Mouse (Mus musculus): ENCODE measurements around the gene Rpia.

DNA sequence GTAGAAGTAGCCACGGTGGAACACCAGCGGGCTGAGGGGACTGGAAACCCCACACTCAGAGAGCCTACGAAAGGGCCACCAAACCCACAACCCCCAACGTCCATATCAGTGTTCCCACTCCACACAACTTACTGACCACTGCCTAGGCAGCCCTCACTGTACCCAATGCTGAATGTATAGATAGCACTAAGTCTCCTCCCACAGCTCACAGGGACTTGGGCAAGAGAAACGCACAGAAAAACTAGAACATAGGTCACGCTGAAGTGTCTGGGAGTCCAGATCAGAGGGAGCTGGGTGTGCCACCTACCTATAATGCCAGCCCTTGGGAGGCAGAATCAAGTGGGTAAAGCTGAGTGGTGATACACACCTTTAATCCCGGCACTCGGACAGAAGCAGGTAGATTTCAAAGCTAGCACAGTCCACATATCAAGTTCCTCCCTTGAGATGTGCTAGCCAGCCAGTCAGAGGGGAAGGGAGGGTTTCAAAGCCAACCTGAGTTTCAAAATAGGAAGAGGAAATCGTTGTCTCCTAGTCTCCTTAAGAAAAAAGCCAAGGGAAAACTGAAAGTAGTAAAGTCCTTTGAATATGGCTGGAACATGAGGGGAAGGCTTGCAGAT lies 1.9 kb downstream of the Rpia start:
- no peak for TF ChIP-seq CTCF (IDR thresholded peaks at IDR 0.05; ENCODE audit: extremely low read depth, insufficient read length, insufficient replicate concordance, low read depth, low read length)
- no peak for TF ChIP-seq POLR2A (IDR thresholded peaks at IDR 0.05; ENCODE audit: low read depth, low read length)
